Mouse (Mus musculus) lung, postnatal 4 days (tissue): Measurements from ENCODE around the gene Arf5.

Source experiments
- DNase-seq, 2 experiments: peaks; one replicate each; pipeline ENCODE4 v3.0.0; 2021

The Arf5 gene

GRCm38 (mm10) chr6:28428290-28428689 lies 4.9 kb downstream of the Arf5 start, which contains the start of gene Gcc1:
Gene Gcc1 (minus strand): TSS chr6:28428390.
- no peak for DNase-seq

GRCm38 (mm10) chr6:28429870-28430269 lies 6.5 kb downstream of the Arf5 start:
- no peak for DNase-seq

DNA sequence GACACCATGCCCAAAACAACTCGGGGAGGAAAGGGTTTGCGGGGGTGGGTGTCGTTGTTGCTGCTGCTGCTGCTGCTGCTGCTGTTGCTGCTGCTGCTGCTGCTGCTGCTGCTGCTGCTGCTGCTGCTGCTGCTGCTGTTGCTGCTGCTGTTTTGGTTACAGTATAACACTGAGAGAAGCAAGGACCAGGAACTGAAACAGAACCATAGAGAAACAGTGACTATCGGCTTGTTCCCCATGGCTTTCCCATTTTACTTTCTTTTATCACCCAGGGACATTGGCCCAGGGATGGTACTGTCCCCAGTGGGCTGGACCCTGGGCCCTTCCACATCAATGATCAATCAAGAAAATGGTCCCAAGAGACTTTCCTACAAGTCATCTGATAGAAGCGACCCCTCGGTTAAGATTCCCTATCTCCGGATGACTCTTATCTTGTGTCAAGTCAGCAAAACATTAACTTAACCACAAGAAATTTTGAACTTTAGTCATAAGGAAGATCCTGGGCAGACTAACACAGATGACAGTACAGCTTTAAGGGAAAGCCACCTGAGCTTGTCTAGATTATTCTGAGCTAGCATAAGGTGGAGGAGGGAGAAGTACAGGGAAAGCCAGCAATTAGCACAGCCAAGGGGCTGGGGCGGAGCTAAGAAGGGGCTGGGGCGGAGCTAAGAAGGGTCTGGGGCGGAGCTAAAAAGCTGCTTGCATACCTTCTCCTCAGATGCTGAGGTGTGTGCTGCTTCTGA lies 7.6 kb downstream of the Arf5 start:
- DNase-seq: peak; percentile 59 to 64

GRCm38 (mm10) chr6:28431538-28431855 lies 8.1 kb downstream of the Arf5 start:
- no peak for DNase-seq

DNA sequence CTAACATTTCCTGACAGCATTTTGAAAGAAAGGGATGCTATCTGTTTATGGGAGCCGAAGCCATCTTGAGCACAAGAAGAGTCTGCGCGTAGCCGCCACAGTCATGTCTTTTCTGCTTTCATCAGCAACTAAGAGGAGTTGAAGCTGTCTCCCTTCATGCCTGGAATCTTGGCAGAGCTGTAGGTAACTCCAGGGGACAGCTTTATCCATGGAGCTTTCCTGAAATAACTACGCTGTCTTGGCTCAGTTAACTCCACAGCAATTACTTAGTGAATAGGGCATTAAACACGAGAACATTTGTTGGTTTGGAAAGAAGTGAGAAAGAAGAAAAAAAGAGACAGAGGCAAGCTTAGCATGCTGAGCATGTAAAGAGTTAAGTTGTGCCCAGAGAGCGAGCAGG lies 24.6 kb downstream of the Arf5 start:
- DNase-seq: no peak

DNA sequence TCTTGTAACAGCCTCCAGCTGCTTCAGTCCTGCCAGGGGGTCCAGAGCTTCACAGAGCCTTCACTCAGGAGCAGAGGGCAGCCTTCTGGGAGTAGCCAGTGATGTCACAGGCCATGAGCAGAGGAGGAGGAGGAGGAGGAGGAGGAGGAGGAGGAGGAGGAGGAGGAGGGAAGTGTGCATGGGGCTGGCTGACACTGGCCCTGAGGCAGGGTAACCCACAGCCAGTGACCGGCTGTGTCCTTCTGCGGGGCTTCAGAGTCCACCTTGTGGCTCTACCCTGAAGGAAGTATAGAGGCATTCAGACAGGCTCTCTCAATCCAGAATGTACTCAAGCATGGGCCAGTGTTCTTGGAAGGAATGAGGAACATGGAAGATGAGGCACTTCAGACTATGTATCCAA lies 25.9 kb downstream of the Arf5 start, which contains the start of gene Pax4:
Gene Pax4, minus strand, starts transcription at position 101 of the 400 bp plus-strand sequence.
- DNase-seq: no peak

- DNase-seq: no peak
Measured at GRCm38 (mm10) chr6:28450481-28450880, 27.1 kb downstream of the Arf5 start.

GRCm38 (mm10) chr6:28450977-28451376 lies 27.6 kb downstream of the Arf5 start:
- DNase-seq: no peak

GRCm38 (mm10) chr6:28459221-28459668 lies 35.9 kb downstream of the Arf5 start:
- DNase-seq: no peak

DNA sequence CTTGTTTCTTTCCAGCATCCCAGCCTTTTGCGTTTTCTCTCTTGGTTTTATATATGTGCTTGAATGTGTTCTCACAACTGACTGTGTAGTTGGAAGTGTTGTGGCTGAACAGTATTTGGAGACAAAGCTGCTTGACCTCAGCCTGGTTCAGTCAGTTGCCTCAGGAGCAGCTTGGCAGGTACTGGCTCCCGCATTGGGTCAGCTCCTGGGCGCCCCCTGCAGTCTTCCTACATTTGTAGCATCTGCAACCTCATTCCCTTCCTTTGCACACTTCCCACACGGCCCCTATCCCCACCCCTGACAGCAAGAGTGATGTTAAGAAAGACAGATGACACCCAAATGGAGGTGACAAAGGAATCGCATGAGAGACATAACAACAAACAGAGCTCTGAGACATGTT lies 37.2 kb downstream of the Arf5 start:
- DNase-seq: peak; percentile 55 to 73

DNA sequence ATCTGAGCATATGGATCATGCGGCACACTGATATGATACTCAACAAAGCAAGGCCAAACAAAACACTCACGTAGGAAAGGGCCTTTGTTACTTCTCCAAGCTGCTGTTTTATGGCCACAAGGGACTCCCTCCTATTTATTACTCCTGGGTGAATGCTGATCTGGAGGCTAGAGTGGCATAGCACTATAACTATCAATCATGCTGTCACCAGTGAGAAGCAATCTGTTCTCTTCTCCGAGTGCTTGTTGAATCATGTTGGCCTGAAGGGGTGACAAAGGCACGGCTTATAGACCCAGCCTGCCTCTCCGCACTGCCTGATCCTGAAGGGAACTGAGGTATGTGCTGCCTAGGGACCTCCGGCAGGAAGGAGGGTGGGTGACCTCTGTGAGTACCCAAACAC lies 41.3 kb downstream of the Arf5 start:
- DNase-seq: no peak

- DNase-seq: no peak
Measured at GRCm38 (mm10) chr6:28470017-28470602, 46.8 kb downstream of the Arf5 start.

DNA sequence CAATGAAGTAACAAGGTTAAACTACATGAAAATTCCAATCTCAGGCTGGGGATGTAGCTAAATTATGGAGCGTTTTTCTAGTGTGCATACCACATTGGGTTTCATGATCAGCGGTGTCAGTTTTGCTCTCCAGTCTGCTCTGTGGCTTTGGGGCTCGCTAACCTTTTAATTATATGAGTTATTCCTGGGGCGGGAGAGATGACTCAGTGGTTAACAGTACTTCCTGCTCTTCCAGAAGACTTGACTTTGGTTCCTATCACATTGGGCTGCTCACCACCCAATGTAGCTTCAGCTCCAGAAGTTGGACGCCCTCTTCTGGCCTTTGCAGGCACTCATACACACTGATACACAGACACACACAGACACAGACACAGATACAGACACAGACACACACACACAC lies 47.3 kb downstream of the Arf5 start:
- DNase-seq: no peak

GRCm38 (mm10) chr6:28471284-28472035 lies 48.1 kb downstream of the Arf5 start:
- no peak for DNase-seq

GRCm38 (mm10) chr6:28474211-28474610 lies 50.9 kb downstream of the Arf5 start:
- DNase-seq: no peak

DNA sequence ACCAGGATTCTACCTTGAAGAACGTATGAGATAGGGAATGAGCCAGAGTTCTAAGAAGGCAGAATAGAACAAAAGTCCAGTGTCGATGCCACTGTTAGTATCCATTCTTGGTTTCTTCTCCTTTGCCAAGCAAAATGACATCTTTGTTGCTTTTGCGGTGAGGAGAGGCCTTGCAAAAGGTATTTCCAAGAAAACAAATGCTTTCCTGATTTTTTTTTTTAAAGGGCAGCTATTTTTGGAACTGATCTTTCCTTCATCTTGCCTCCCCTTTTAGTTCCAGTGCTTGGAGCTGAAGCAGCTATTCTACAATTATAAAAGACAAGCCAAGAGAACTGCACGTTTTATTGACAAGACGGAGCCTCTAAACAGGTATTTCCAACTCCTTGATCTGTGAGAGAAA lies 51.5 kb downstream of the Arf5 start, which contains the start of gene Snd1:
Gene Snd1, plus strand, starts transcription at position 301 of the 400 bp plus-strand sequence.
- DNase-seq: no peak
